8 mouse cellular contexts compared by ENCODE assay signal in the genomic region with DNA sequence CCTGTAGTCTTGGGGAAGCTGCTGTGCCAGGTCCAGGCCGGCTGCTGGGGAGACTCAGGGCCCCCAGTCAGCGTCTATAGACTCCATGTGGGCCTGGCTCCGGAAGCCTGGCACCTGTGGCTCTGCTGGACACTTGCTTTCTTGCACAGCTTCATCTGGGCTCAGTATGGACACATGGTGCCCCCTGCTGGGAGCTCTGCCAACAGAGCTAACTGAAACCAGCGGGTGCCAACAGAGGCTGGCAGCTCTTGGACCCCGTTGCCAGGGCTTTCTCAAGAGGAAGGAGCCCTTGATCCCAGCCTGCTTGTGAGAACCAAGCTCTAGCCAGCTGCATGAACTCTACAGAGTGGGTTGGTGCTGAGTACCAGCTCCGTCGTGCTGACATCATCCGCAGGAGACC. TPM values are rescaled to one million over a fixed set of nuclear protein-coding genes. Genes with fewer than 3 reads are reported as not detected.
DNase-seq lines count a peak whose midpoint lies in the region; ATAC-seq lines count a peak whose summit lies in the region.

No protein-coding gene starts in this region.

- no peaks in the 10 kb centered on the region for H3K9me3 ChIP-seq in heart, embryonic 16.5 days (replicated peaks; ENCODE audit: control insufficient read depth, low read length)
- no peaks in the 10 kb centered on the region for H3K9me3 ChIP-seq in heart, embryonic 10.5 days
- no peaks in the 10 kb centered on the region for H3K9me3 ChIP-seq in hindbrain, embryonic 14.5 days (ENCODE audit: control insufficient read depth, low read length)
- no peaks in the 10 kb centered on the region for H3K9me3 ChIP-seq in neural tube, embryonic 15.5 days (replicated peaks)

- no peak overlapping the region for H3K4me2 ChIP-seq in heart, embryonic 16.5 days (ENCODE audit: low read depth, low read length)
- H3K4me2 ChIP-seq in hindbrain, embryonic 14.5 days (replicated peaks), result no peak overlapping the region
- no peak overlapping the region for H3K4me2 ChIP-seq in neural tube, embryonic 15.5 days

- H3K27me3 ChIP-seq in heart, embryonic 16.5 days (ENCODE audit: control insufficient read depth, insufficient read depth, low read length), result no peaks in the 10 kb centered on the region
- H3K27me3 ChIP-seq in heart, embryonic 10.5 days (ENCODE audit: insufficient read depth, poor library complexity, severe bottlenecking), result no peaks in the 10 kb centered on the region
- H3K27me3 ChIP-seq in hindbrain, embryonic 14.5 days (ENCODE audit: control insufficient read depth, insufficient read depth, low read length), result no peaks in the 10 kb centered on the region
- no peaks in the 10 kb centered on the region for H3K27me3 ChIP-seq in neural tube, embryonic 15.5 days (replicated peaks)

- no peak overlapping the region for H3K27ac ChIP-seq in heart, embryonic 16.5 days (ENCODE audit: low read length)
- H3K27ac ChIP-seq in heart, embryonic 10.5 days, result no peak overlapping the region
- H3K27ac ChIP-seq in hindbrain, embryonic 14.5 days, result no peak overlapping the region
- H3K27ac ChIP-seq in neural tube, embryonic 15.5 days (replicated peaks), result no peak overlapping the region

- H3K9ac ChIP-seq in heart, embryonic 16.5 days (ENCODE audit: low read length), result no peak overlapping the region
- H3K9ac ChIP-seq in hindbrain, embryonic 14.5 days, result no peak overlapping the region
- no peak overlapping the region for H3K9ac ChIP-seq in neural tube, embryonic 15.5 days (replicated peaks)

- ATAC-seq in heart, embryonic 16.5 days (replicated peaks; ENCODE audit: extremely low read depth, insufficient read depth, low FRiP score), result 0 out of 2 replicates have a peak, but pooled peaks have one; percentile 32
- ATAC-seq in common myeloid progenitor, adult 5-6 weeks (replicated peaks; ENCODE audit: low read depth, poor library complexity, severe bottlenecking), result peak; percentile 66
- ATAC-seq in hindbrain, embryonic 14.5 days (ENCODE audit: low FRiP score), result peak; percentile 64; the same call in 1 of the 2 replicates
- peak; percentile 77 for ATAC-seq in neural tube, embryonic 15.5 days (ENCODE audit: low FRiP score)

- DNase-seq in heart, embryonic 10.5 days (ENCODE audit: low spot score), result no peak
- peak; percentile 67 for DNase-seq in NIH3T3 (ENCODE audit: low read depth)
- peak; percentile 73 for DNase-seq in hindbrain, embryonic 14.5 days (ENCODE audit: low spot score)
- peak; percentile 46 to 49 for DNase-seq in left cerebral cortex, postnatal 36 days (ENCODE audit: low spot score in 2 of 2)
- peak; percentile 74 for DNase-seq in thymus, postnatal 14 days

- peaks cover 12% of the 10 kb centered on the region for H3K4me1 ChIP-seq in heart, embryonic 16.5 days (ENCODE audit: control insufficient read depth, insufficient read depth, low read length)
- 0 out of 2 replicates have a peak, but pooled peaks cover 3% of the 10 kb centered on the region for H3K4me1 ChIP-seq in heart, embryonic 10.5 days
- H3K4me1 ChIP-seq in hindbrain, embryonic 14.5 days (replicated peaks; ENCODE audit: control insufficient read depth, insufficient read depth, low read length), result no peaks in the 10 kb centered on the region
- H3K4me1 ChIP-seq in neural tube, embryonic 15.5 days, result 0 out of 2 replicates have a peak, but pooled peaks cover 2% of the 10 kb centered on the region

- peaks cover 22% of the 10 kb centered on the region for H3K36me3 ChIP-seq in heart, embryonic 16.5 days (ENCODE audit: control insufficient read depth, insufficient read depth)
- peaks cover 83% of the 10 kb centered on the region for H3K36me3 ChIP-seq in heart, embryonic 10.5 days
- H3K36me3 ChIP-seq in hindbrain, embryonic 14.5 days (replicated peaks; ENCODE audit: control insufficient read depth, insufficient read depth), result peaks cover 56% of the 10 kb centered on the region
- H3K36me3 ChIP-seq in neural tube, embryonic 15.5 days, result peaks cover 59% of the 10 kb centered on the region

- WGBS in heart, embryonic 16.5 days, result 76% methylated on average over 8 of the region's 8 CpGs
- 92% methylated on average over 8 of the region's 8 CpGs for WGBS in heart, embryonic 10.5 days
- WGBS in hindbrain, embryonic 14.5 days, result 84% methylated on average over 8 of the region's 8 CpGs
- 82% methylated on average over 8 of the region's 8 CpGs for WGBS in neural tube, embryonic 15.5 days

- intact Hi-C loops in left cerebral cortex, postnatal 36 days (cut with DNase I), result loop anchor here (5.0 kb wide), 1 partner anchor 300 kb away; no protein-coding TSS in a partner anchor

- H3K4me3 ChIP-seq in heart, embryonic 16.5 days (ENCODE audit: low read length), result no peak overlapping the region
- H3K4me3 ChIP-seq in heart, embryonic 10.5 days, result no peak overlapping the region
- H3K4me3 ChIP-seq in hindbrain, embryonic 14.5 days (replicated peaks; ENCODE audit: low read length), result no peak overlapping the region
- no peak overlapping the region for H3K4me3 ChIP-seq in neural tube, embryonic 15.5 days (replicated peaks)

RNA-seq across cellular contexts. Expression of a gene that starts 21.7 kb away (rescaled TPM):
- 80.8 and 90.5 TPM in 2 replicates for polyA plus RNA-seq in heart, embryonic 16.5 days (2015; fragmentation: Nextera tagmentation; extraction: Ambion mirVana)
- 115 and 169 TPM in 2 replicates for polyA plus RNA-seq in heart, embryonic 10.5 days (2016; fragmentation: Nextera tagmentation; extraction: Ambion mirVana)
- 187 and 204 TPM in 2 replicates for total RNA-seq in common myeloid progenitor, adult 5-6 weeks (2017)
- 86.0 and 97.6 TPM in 2 replicates for polyA plus RNA-seq in hindbrain, embryonic 14.5 days (2014; fragmentation: Nextera tagmentation; extraction: Ambion mirVana)
- 10 to 100 TPM; 38.2 to 41.4 TPM for total RNA-seq in left cerebral cortex, postnatal 36 days (2021)
- polyA plus RNA-seq in neural tube, embryonic 15.5 days (2015; fragmentation: Nextera tagmentation; extraction: Ambion mirVana), result 89.9 and 109 TPM in 2 replicates

RNA-seq across cellular contexts. Expression of a gene that starts 31.8 kb away (rescaled TPM):
- polyA plus RNA-seq in heart, embryonic 16.5 days (2015; fragmentation: Nextera tagmentation; extraction: Ambion mirVana), result 151 and 171 TPM in 2 replicates
- polyA plus RNA-seq in heart, embryonic 10.5 days (2016; fragmentation: Nextera tagmentation; extraction: Ambion mirVana), result 234 and 235 TPM in 2 replicates
- 76.9 and 101 TPM in 2 replicates for total RNA-seq in common myeloid progenitor, adult 5-6 weeks (2017)
- polyA plus RNA-seq in hindbrain, embryonic 14.5 days (2014; fragmentation: Nextera tagmentation; extraction: Ambion mirVana), result 140 and 155 TPM in 2 replicates
- total RNA-seq in left cerebral cortex, postnatal 36 days (2021), result 10 to 100 TPM; 75.3 to 78.8 TPM
- polyA plus RNA-seq in neural tube, embryonic 15.5 days (2015; fragmentation: Nextera tagmentation; extraction: Ambion mirVana), result 138 and 161 TPM in 2 replicates

RNA-seq across cellular contexts. Expression of a gene that starts 40.6 kb away (rescaled TPM):
- polyA plus RNA-seq in heart, embryonic 16.5 days (2015; fragmentation: Nextera tagmentation; extraction: Ambion mirVana), result 17.7 and 19.8 TPM in 2 replicates
- 26.4 and 29.1 TPM in 2 replicates for polyA plus RNA-seq in heart, embryonic 10.5 days (2016; fragmentation: Nextera tagmentation; extraction: Ambion mirVana)
- 16.9 and 18.7 TPM in 2 replicates for total RNA-seq in common myeloid progenitor, adult 5-6 weeks (2017)
- polyA plus RNA-seq in hindbrain, embryonic 14.5 days (2014; fragmentation: Nextera tagmentation; extraction: Ambion mirVana), result 27.5 and 28.9 TPM in 2 replicates
- 10 to 100 TPM; 20.8 to 22.2 TPM for total RNA-seq in left cerebral cortex, postnatal 36 days (2021)
- polyA plus RNA-seq in neural tube, embryonic 15.5 days (2015; fragmentation: Nextera tagmentation; extraction: Ambion mirVana), result 27.3 and 32.4 TPM in 2 replicates
